Mouse (Mus musculus) CD4-positive helper T cell, adult 2 months (primary cell): ENCODE results near the gene 1700057G04Rik.

ENCODE experiments used
- DNase-seq: peaks from one replicate; pipeline ENCODE4 v3.0.0-alpha.2; 2012; ENCODE audit warnings: low read depth, missing footprints, low spot score

1700057G04Rik gene

GRCm38 (mm10) chr9:92309077-92309476 is at the start of gene 1700057G04Rik:
Gene 1700057G04Rik (plus strand): TSS chr9:92309377.
- no peak for DNase-seq

- no peak for DNase-seq
These were observed 48.6 kb upstream of the 1700057G04Rik start for GRCm38 (mm10) chr9:92260481-92261159.

- peak; percentile 61 for DNase-seq
These were observed 43.5 kb upstream of the 1700057G04Rik start for GRCm38 (mm10) chr9:92265719-92266118.

- DNase-seq, result no peak
These were observed 42.5 kb upstream of the 1700057G04Rik start for GRCm38 (mm10) chr9:92266558-92267171.

GRCm38 (mm10) chr9:92267732-92268131 is 41.4 kb upstream of the 1700057G04Rik start:
- no peak for DNase-seq

GRCm38 (mm10) chr9:92269829-92270404 is 39.3 kb upstream of the 1700057G04Rik start:
- DNase-seq, result no peak

GRCm38 (mm10) chr9:92270927-92271326 is 38.2 kb upstream of the 1700057G04Rik start:
- DNase-seq, result no peak

- no peak for DNase-seq
These were observed 36.5 kb upstream of the 1700057G04Rik start for GRCm38 (mm10) chr9:92272650-92273049.

GRCm38 (mm10) chr9:92273271-92273670 is 35.9 kb upstream of the 1700057G04Rik start:
- DNase-seq, result no peak

- DNase-seq, result peak; percentile 60
These were observed 35.0 kb upstream of the 1700057G04Rik start for GRCm38 (mm10) chr9:92273956-92274762.

GRCm38 (mm10) chr9:92275486-92276207 is 33.5 kb upstream of the 1700057G04Rik start, which contains the start of gene Plscr2:
Gene Plscr2 (plus strand): TSS chr9:92275602.
- no peak for DNase-seq

GRCm38 (mm10) chr9:92276360-92276759 is 32.8 kb upstream of the 1700057G04Rik start:
- DNase-seq, result no peak

GRCm38 (mm10) chr9:92280048-92280447 is 29.1 kb upstream of the 1700057G04Rik start:
- no peak for DNase-seq

- no peak for DNase-seq
These were observed 26.5 kb upstream of the 1700057G04Rik start for GRCm38 (mm10) chr9:92282563-92283171.

- no peak for DNase-seq
These were observed 19.5 kb upstream of the 1700057G04Rik start for GRCm38 (mm10) chr9:92289675-92290074.

GRCm38 (mm10) chr9:92292169-92292568 is 17.0 kb upstream of the 1700057G04Rik start:
- DNase-seq, result no peak

GRCm38 (mm10) chr9:92292922-92293321 is 16.3 kb upstream of the 1700057G04Rik start:
- no peak for DNase-seq

GRCm38 (mm10) chr9:92293560-92294548 is 15.3 kb upstream of the 1700057G04Rik start:
- no peak for DNase-seq

- DNase-seq, result no peak
These were observed 10.9 kb upstream of the 1700057G04Rik start for GRCm38 (mm10) chr9:92298288-92298687.

- DNase-seq, result no peak
These were observed 8.0 kb upstream of the 1700057G04Rik start for GRCm38 (mm10) chr9:92301213-92301612.
